Mouse (Mus musculus): ENCODE data around the gene Inpp5b.
A peak's percentile ranks its signal among the peaks of the same experiment; 100 is the strongest.

The Inpp5b gene

DNA sequence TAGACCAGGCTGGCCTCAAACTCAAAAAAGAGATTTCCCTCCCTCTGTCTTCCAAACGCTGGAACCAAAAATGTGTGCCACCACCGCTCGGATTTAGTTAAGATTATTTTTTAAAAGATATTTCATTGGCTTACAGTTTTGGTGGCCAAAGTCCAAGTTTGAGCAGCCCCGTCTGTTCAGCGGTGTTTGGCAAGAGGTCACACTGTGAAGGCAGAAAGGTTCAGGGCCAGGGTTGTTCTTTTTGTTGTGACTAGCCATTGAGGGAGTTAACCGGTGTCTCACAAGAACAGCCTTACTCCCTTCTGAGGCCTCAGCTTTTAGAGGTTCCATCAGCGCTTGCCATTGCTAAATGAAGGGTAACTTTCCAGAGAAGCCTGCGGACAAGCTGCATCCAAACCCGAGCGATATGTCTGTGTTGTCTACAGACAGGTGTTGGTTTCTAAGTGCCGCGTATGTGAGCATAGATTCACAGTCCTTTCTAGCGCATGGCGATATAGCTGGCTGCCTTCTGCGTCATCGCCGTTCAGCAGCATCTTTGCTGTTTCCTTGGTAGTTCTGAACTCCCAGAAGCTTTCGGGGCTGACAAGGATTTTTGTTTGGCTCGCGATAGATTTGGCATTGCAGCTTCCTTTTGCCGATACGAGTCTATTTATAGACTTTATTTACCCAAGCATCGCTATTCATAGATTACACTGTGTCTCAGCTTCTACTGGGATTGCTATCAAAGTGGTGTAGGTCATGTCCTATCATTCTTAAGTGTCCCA lies 24.3 kb downstream of the Inpp5b start:
- no peak for DNase-seq (ENCODE audit: low read depth)

GRCm38 (mm10) chr4:124766566-124766940 lies 24.9 kb downstream of the Inpp5b start:
- DNase-seq (ENCODE audit: low read depth) = no peak

- no peak for DNase-seq (ENCODE audit: low read depth)
These were observed 27.4 kb downstream of the Inpp5b start for GRCm38 (mm10) chr4:124768963-124769591.

- no peak for DNase-seq (ENCODE audit: low read depth)
These were observed 29.0 kb downstream of the Inpp5b start for GRCm38 (mm10) chr4:124770624-124771023.

- DNase-seq (ENCODE audit: low read depth) = no peak
These were observed 30.5 kb downstream of the Inpp5b start for GRCm38 (mm10) chr4:124772125-124772524.

GRCm38 (mm10) chr4:124773449-124773848 lies 31.8 kb downstream of the Inpp5b start:
- no peak for DNase-seq (ENCODE audit: low read depth)

- no peak for DNase-seq (ENCODE audit: low read depth)
These were observed 32.3 kb downstream of the Inpp5b start for GRCm38 (mm10) chr4:124773995-124774394.

DNA sequence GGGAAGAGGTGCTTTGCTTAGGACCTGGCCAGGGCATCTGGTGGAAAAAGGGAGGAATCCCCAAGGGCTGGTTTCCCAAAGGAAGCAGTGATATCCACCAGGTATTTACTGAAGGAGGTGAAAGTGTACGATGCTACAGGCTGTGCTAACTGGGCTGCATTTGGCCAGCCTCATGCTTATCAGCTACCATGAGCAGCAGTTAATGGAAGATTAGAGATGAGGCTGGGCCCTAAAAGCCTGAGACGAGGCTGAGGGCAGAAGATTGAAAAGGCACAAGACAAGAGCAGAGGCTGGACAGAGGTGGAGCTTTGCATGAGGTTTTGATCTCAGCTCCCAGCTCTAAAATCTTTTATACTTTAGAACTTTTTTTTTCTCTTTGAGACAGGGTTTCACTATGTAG lies 32.8 kb downstream of the Inpp5b start:
- peak; percentile 80 for DNase-seq (ENCODE audit: low read depth)

GRCm38 (mm10) chr4:124781361-124781760 lies 39.7 kb downstream of the Inpp5b start:
- no peak for DNase-seq (ENCODE audit: low read depth)

GRCm38 (mm10) chr4:124782395-124782794 lies 40.7 kb downstream of the Inpp5b start:
- no peak for DNase-seq (ENCODE audit: low read depth)

GRCm38 (mm10) chr4:124783937-124784336 lies 42.3 kb downstream of the Inpp5b start:
- DNase-seq (ENCODE audit: low read depth) = no peak

GRCm38 (mm10) chr4:124790013-124790412 lies 48.4 kb downstream of the Inpp5b start:
- DNase-seq (ENCODE audit: low read depth) = no peak

GRCm38 (mm10) chr4:124792114-124792513 lies 50.5 kb downstream of the Inpp5b start:
- DNase-seq (ENCODE audit: low read depth) = no peak

- no peak for DNase-seq (ENCODE audit: low read depth)
These were observed 54.5 kb downstream of the Inpp5b start for GRCm38 (mm10) chr4:124796141-124796540.

DNA sequence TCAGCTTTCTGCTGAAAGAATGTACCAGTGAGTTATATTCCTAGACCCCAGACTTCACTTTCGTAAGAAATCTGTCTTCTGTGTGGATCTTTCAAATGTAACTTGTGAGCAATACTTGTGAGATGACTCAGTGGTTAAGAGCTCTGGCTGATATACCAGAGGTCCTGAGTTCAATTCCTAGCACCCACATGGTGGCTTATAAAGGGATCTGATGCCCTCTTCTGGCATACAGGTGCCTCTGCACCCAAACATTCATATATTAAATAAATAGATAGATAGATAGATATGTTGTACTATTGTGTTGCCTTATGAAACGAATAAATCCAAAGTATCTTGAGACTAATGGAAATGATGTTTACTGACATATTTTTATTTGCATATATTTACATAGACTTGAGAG lies 55.3 kb downstream of the Inpp5b start:
- DNase-seq (ENCODE audit: low read depth) = no peak

GRCm38 (mm10) chr4:124801552-124802308 lies 60.1 kb downstream of the Inpp5b start, which contains the start of gene Mtf1:
Gene Mtf1 (plus strand): TSS chr4:124802104.
- DNase-seq (ENCODE audit: low read depth) = peak; percentile 93

DNA sequence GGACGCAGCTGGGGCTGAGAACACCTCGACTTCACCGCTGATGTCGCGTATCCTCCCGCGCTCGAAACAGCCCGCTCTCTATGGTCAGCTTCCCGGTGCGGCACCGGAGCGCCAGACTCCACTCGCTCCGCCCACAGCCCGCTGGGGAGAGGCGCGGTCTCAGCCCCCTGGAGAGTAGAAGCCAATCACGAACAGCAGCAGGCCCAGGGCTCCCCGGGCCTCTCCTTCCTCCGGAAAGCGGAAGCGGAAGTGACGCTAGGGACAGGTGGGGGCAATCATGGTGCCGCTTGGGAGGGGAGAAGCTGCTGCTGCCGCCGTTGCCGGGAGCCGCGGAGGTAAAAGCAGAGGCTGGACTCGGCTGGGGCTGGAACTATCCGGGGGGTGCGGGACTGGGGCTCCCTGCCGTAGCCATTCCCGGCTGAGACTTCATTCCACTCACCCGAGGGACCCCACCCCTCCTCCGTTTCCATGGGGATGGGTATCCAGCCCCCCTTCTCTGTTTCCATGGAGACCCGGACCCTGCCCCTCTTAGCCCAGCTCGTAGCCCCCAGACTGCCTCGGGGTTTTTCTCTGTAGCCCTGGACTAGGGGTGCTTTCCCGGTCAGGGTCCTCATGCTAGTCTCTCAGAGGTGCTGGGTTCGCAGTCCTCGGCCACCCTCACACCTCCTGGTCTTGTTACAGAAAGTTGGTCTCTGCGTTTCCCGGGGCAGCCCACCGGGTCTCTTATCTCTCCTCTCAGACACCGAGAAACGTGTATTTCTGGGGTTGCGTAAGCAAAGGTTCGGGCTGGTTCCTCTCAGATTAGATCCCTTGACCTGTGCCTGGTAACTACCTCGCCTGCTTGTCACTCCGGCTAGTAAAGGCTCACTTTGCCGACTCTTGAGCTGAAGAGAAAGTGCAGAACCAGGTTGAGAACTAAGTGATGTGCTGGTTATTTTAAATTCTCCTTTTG lies 60.9 kb downstream of the Inpp5b start:
- peak; percentile 98 for DNase-seq (ENCODE audit: low read depth)

- peak; percentile 25 for DNase-seq (ENCODE audit: low read depth)
These were observed 61.8 kb downstream of the Inpp5b start for GRCm38 (mm10) chr4:124803406-124803805.

DNA sequence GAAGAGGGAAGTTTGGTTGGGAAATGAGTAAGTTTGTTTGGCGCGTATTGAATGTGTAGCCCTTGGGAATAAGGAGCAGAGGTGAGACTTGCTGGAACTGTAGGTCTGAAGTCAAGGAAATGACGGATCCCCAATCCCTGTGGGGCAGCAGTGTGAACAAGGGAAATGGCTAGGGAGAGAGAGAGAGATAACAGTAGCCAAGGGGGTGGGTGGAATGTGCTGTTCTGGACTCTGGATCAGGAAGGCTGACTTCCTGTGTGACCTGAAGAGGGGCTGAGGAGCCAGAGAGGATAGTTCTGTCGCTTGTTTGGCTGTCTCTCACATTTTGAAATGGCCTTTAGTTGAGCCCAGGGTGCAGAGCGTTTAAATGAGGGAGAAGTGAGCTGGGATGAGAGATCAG lies 66.9 kb downstream of the Inpp5b start:
- DNase-seq (ENCODE audit: low read depth) = no peak

DNA sequence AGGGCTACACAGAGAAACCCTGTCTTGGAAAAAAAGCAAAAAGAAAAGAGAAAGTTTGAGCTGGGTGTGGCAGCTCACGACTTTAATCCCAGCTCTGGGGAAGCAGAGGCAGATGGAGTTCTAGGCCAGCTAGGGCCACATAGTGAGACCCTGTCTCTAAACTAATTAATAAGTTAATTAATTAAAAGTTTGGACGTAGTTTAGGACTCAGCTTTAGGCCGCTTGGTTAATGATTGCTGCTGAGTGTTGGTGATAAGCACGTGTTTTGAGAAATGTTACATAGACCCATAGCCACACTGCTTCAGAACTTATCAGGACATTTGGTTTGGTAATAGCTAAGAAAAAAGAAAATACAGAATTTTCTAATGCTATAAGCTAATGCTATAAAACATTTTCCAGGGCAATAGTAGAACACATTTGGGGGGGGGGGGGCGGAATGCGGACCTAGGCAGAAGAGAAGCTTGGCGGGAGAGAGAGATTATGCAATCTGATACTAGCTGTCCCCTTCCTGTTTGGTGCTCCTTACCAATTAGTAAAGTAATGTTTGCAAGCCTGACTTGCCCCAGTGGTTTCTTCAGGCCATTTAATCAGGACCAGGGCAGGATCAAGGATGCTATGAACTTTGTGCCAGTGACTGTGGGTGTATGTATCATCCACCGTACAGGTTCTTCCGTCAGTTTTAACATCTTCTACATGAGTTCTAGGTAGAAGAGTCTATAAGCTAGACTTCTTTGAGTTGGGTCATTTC lies 67.7 kb downstream of the Inpp5b start:
- DNase-seq (ENCODE audit: low read depth) = no peak

- DNase-seq (ENCODE audit: low read depth) = no peak
These were observed 68.4 kb downstream of the Inpp5b start for GRCm38 (mm10) chr4:124810056-124810455.

Data from c-Kit-positive CD71-positive TER-119-negative erythroid progenitor cells, embryonic 14.5 days (primary cell).